Mouse (Mus musculus): ENCODE results near the gene Srrd.

The Srrd gene

GRCm38 (mm10) chr5:112342463-112343204, at the start of gene Srrd, which contains the start of gene Hps4:
Gene Srrd, minus strand, starts transcription at chr5:112343040.
Gene Hps4, plus strand, starts transcription at chr5:112343083.
- peak; percentile 82 to 93 for DNase-seq (ENCODE audit: low spot score in 2 of 2)

- DNase-seq (ENCODE audit: low spot score in 2 of 2) = no peak
Observed at GRCm38 (mm10) chr5:112391676-112392323, 49.0 kb upstream of the Srrd start.

DNA sequence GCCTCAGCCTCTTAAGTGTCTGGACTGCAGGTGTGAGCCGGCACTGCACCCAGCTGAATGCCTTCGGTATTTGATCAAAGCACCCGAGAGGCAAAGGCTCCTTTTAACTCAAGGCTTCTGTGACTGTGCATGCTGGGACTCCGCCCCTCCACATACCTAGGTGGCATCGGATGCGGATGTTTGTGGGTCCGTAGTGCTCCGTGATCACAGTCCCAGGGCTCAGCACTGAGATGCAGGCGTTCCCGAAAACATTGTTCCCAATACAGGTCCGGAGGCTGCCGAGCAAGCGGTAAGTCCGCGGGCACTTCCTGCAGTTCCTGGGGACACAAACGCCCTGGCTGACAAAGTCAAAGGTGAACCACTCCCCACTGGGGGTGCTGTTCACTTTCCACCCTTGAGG, 48.2 kb upstream of the Srrd start:
- no peak for DNase-seq (ENCODE audit: low spot score in 2 of 2)

DNA sequence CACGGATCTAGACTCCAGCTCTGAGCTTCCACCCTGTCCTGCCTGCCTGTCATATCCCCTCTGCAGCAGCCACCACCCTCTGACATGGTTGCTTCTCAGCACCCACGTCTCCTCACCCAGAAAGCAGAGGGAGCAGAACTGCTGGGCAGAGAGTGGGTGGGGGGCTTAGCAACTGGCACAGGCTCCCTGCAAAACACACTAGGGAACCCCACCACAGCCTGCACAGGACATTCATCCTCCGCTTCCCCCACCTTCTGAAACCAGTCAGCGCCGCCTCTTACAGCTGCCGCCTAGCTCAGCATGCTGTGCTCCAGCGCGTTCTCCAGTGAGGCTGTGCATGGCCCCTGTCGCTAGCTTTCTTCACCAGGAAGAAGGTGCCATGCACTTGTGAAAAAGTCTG, 46.5 kb upstream of the Srrd start:
- no peak for DNase-seq (ENCODE audit: low spot score in 2 of 2)

DNA sequence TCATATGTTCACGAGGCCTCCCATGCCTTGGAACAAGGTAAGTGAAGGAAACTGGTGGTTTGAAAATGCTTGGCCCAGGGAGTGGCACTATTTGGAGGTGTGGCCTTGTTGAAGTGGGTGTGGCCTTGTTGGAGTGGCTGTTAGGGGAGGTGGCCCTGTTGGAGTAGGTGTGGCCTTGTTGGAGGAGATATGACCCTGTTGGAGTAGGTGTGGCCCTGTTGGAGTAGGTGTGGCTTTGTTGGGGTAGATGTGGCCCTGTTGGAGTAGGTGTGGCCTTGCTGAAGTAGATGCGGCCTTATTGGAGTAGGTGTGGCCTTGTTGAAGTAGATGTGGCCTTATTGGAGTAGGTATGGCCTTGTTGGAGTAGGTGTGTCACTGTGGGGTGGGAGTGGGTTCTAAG, 43.1 kb upstream of the Srrd start:
- DNase-seq (ENCODE audit: low spot score in 2 of 2) = no peak

DNA sequence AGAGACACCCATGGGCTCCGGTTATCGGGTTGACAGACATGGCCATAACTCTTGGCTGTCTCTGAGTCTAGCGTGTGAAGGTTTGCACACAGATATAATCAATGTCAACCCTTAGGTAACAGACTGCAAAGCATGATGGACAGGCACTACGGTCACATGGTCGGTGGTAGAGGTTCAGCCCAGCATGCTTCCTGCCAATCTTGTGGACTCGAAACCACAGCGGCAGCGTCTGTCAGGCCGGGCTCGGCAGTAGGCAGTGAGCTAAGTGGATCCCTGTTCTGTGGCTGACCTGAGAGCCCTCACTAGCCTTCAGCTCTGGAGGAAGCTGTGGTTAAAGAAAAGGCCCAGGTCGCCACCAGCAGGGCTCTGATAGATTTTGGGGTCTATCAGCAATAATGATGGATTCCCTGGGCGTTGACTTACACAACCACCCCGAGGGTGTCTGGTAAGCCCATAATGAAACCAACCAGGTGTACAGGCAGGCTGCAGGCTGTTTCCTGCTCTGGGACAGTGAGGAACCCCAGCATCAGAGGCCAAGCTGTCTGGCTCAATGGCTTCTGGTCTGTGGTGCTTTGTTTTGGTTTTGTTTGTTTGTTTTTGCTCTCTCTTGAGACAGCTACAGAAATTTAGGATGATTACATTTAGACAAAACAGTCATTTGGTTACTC, 42.1 kb upstream of the Srrd start:
- DNase-seq (ENCODE audit: low spot score in 2 of 2) = no peak

GRCm38 (mm10) chr5:112382641-112383330, 39.9 kb upstream of the Srrd start:
- no peak for DNase-seq (ENCODE audit: low spot score in 2 of 2)

GRCm38 (mm10) chr5:112382042-112382441, 39.2 kb upstream of the Srrd start:
- no peak for DNase-seq (ENCODE audit: low spot score in 2 of 2)

DNA sequence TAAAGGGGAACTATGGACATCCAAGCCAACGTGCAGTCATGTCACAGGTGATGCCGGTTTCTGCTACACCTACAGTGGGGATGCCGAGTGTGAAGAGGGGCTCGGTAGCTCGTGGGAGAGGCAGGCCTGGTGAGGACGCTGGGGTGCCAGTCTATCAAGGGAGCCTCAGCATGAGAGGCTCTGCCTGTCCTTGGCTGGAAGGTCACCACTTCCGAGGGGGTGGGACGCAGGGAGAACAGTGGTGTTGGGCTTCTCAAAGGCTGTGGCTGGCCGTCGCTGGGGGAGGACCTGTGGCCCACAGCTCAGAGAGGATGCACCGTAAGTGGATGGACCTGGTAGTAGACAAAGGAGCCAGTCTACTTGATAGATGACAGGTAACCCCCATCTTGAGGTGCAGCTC, 38.3 kb upstream of the Srrd start:
- DNase-seq (ENCODE audit: low spot score in 2 of 2) = no peak

GRCm38 (mm10) chr5:112378716-112379115, 35.9 kb upstream of the Srrd start:
- no peak for DNase-seq (ENCODE audit: low spot score in 2 of 2)

DNA sequence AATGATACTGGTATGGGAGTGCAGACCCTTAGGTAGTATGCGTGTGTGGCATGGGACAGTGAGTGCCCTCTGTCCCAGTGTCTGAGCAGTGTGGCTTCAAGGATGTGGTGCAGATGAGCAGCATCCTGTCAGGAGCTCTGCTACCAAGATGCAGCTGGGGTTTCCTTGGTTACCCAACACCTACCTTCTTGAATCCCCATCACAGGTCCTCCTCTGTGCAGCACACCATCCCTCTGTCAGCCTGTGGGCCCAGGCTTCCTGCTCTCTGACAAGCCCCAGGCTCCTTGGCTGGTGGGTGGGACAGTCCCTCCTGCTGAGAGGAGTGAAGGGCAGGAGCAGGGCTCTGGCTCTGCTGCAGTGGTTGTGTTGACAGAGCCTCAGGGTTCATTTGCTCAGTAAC, 34.5 kb upstream of the Srrd start:
- DNase-seq (ENCODE audit: low spot score in 2 of 2) = no peak

- DNase-seq (ENCODE audit: low spot score in 2 of 2) = no peak
Observed at GRCm38 (mm10) chr5:112376111-112376510, 33.3 kb upstream of the Srrd start.

DNA sequence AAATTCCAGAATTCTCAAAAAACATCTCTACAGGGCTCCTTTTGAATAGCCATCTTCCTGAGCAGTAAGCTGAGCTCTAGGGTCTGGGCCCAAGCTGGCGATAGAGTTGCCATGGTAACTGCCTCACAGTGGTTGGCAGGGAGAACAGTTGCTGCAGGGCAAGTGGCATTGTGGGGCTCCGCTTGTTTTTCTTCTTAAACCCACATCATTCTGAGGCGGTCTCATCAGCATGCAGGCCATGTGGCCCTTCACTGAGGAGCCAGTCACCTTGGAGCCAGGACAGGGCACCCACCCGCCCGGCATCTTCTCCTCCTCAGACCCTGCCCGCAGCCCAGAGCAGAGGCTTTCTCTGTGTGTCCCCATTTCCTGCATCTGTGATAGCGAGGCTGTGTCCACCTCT, 29.1 kb upstream of the Srrd start:
- DNase-seq (ENCODE audit: low spot score in 2 of 2) = no peak

- no peak for DNase-seq (ENCODE audit: low spot score in 2 of 2)
Observed at GRCm38 (mm10) chr5:112370236-112370813, 27.5 kb upstream of the Srrd start.

DNA sequence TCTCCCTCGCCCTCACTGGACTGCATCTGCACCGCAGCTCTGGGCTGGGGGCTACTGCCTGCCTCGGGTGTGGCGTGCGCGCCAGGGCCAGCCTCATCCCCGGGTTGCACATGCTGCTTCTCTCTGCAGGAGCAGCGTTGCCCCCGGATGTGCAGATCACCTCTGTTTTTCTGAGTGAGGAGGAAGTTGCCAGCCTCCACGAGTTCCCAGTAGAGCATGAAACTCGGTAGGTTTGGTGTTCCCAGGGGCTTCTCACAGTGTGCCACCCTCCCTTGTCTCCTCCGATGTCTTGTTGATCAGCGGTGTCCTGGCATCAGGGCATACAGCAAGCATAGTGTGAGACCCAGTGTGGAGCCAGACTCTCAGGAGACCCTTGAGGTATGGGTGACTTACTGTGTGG, 26.5 kb upstream of the Srrd start:
- DNase-seq (ENCODE audit: low spot score in 2 of 2) = no peak

- DNase-seq (ENCODE audit: low spot score in 2 of 2) = no peak
Observed at GRCm38 (mm10) chr5:112368666-112369065, 25.8 kb upstream of the Srrd start.

GRCm38 (mm10) chr5:112367929-112368328, 25.1 kb upstream of the Srrd start:
- DNase-seq (ENCODE audit: low spot score in 2 of 2) = no peak

DNA sequence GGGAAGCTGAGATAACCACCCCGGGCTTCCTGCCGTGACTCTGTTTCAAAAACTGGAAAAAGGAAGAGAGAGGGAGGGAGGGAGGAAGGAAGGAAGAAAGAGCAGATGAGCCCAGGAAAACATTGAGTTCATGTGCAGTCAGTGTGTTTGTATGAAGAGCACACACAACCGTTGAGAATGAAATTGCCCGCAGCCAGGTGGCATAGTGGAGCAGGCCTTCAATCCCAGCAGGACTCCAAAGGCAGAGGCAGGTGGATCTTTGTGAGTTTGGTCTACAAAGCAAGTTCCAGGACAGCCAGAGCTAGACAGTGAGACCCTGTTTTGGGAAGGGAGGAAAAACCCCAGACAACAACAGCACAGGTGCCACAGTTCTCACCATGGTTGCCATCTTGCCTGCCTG, 24.5 kb upstream of the Srrd start:
- DNase-seq (ENCODE audit: low spot score in 2 of 2) = no peak

- DNase-seq (ENCODE audit: low spot score in 2 of 2) = no peak
Observed at GRCm38 (mm10) chr5:112366879-112367278, 24.0 kb upstream of the Srrd start.

DNA sequence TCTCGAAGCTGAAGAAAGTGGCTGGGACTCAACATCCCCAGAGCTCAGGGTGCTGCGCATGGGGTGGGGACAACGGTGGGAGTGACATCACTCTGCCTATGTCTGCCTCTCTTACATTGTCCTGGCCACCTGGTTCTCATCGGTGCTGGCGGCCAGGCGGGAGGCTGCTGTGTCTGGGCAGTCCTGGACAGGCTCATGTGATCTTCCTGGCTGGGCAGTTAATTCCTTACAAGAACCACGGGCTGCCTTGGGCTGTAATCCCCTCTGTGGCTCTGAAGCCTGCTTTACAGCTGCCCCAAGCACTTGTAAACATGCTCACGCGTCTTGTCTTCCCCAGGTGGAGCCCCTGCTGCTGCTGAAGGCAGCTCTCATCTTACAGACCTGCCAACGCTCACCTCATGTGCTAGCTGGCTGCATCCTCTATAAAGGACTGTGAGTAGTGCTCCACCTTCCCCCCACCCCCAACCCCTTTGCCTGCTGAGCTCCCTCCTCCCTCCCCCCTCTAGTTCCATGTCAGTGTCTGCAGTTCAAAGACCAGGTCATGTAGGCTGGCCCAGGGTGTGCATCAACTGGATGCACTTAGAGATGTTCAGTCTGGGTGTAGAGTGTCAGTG, 21.5 kb upstream of the Srrd start:
- no peak for DNase-seq (ENCODE audit: low spot score in 2 of 2)

GRCm38 (mm10) chr5:112360077-112360476, 17.2 kb upstream of the Srrd start:
- DNase-seq (ENCODE audit: low spot score in 2 of 2) = no peak

- DNase-seq (ENCODE audit: low spot score in 2 of 2) = no peak
Observed at GRCm38 (mm10) chr5:112359520-112359919, 16.7 kb upstream of the Srrd start.

Measured in spleen, postnatal 4 days (tissue).